Comparison of ENCODE assay signal across 8 mouse cellular contexts in the genomic region with DNA sequence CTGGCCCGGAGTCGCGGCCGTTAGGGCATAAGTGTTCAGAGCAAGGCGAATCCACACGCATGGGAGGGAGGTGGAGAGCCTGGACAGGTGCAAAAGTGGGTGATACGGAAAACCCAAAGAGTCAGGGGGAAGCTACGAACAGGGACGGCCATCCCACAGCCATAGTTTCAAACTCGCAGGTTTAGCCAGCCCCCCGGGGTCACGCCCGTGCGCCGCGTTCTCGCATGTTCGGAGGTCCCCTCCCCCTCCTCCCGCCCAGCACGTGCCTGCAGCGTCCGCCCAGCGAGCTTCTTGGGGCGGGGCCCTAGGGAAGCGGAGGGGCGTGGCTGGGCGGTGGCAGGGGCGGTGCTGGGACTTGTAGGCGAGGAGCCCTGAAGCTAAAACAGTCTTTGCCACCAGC. TPM values are rescaled to one million over a fixed set of nuclear protein-coding genes. Genes with fewer than 3 reads are reported as not detected.
DNase-seq lines count a peak whose midpoint lies in the region; ATAC-seq lines count a peak whose summit lies in the region.

No protein-coding gene starts in this region.

- peak; percentile 68 for DNase-seq in adipocyte (ENCODE audit: low spot score)
- peak; percentile 95 for DNase-seq in embryo, embryonic 10.5 days (ENCODE audit: low spot score)
- peak; percentile 87 for DNase-seq in gastrocnemius, postnatal 25 days
- peak; percentile 80 to 81 for DNase-seq in left cerebral cortex, postnatal 25 days (ENCODE audit: low spot score in 2 of 2)
- peak; percentile 89 for DNase-seq in mesoderm, embryonic 11.5 days (ENCODE audit: low read depth, low spot score)
- peak; percentile 82 for DNase-seq in right cerebral cortex, postnatal 25 days
- peak; percentile 85 to 90 for DNase-seq in urinary bladder, postnatal 36 days (ENCODE audit: low spot score in 2 of 2)

- under 1% methylated on average over 29 of the region's 29 CpGs for WGBS in intestine, embryonic 15.5 days

- H3K4me3 ChIP-seq in intestine, embryonic 15.5 days (replicated peaks), result peak overlapping the region; percentile 38

- H3K4me2 ChIP-seq in intestine, embryonic 15.5 days (replicated peaks), result peak overlapping the region; percentile 90

- peaks cover 42% of the 10 kb centered on the region for H3K4me1 ChIP-seq in intestine, embryonic 15.5 days (replicated peaks)

- H3K9ac ChIP-seq in intestine, embryonic 15.5 days, result peak overlapping the region; percentile 51

- intact Hi-C loops in left cerebral cortex, postnatal 25 days (cut with DNase I), result loop anchor here (10.0 kb wide), 1 partner anchor 65 kb away; no protein-coding TSS in a partner anchor

- no peak overlapping the region for H3K27ac ChIP-seq in intestine, embryonic 15.5 days

- H3K27me3 ChIP-seq in intestine, embryonic 15.5 days (replicated peaks), result 0 out of 2 replicates have a peak, but pooled peaks cover 4% of the 10 kb centered on the region

- no peaks in the 10 kb centered on the region for H3K9me3 ChIP-seq in intestine, embryonic 15.5 days

- ATAC-seq in intestine, embryonic 15.5 days, result peak; percentile 80

- H3K36me3 ChIP-seq in intestine, embryonic 15.5 days, result peaks cover 2% of the 10 kb centered on the region; the same call in 1 of the 2 replicates

RNA-seq across cellular contexts. Expression of a gene that starts 0.5 kb away (rescaled TPM):
- 100 to 1,000 TPM; 205 to 217 TPM for total RNA-seq in gastrocnemius, postnatal 25 days (2021)
- polyA plus RNA-seq in intestine, embryonic 15.5 days (2015; fragmentation: Nextera tagmentation; extraction: Ambion mirVana), result 46.6 and 49.2 TPM in 2 replicates
- 1 to 10 TPM; 2.2 to 3.4 TPM for total RNA-seq in left cerebral cortex, postnatal 25 days (2021)

RNA-seq across cellular contexts. Expression of a gene that starts 19.9 kb away (rescaled TPM):
- total RNA-seq in gastrocnemius, postnatal 25 days (2021), result 10 to 100 TPM; 11.8 to 12.7 TPM
- 123 and 131 TPM in 2 replicates for polyA plus RNA-seq in intestine, embryonic 15.5 days (2015; fragmentation: Nextera tagmentation; extraction: Ambion mirVana)
- total RNA-seq in left cerebral cortex, postnatal 25 days (2021), result 10 to 100 TPM; 54.5 to 54.8 TPM

RNA-seq across cellular contexts. Expression of a gene that starts 42.3 kb away (rescaled TPM):
- not detected for total RNA-seq in gastrocnemius, postnatal 25 days (2021)
- 0.35 TPM in 1 of 2 replicates, not detected in the other for polyA plus RNA-seq in intestine, embryonic 15.5 days (2015; fragmentation: Nextera tagmentation; extraction: Ambion mirVana)
- under 1 TPM; 0.41 to 0.73 TPM for total RNA-seq in left cerebral cortex, postnatal 25 days (2021)

Comparison
In these comparisons a context has a peak if more than half of its experiments do, and no peak if none do; other contexts are left out.
1. RNA of a gene that starts 0.5 kb away (total RNA-seq): 205 to 217 TPM in gastrocnemius, postnatal 25 days; 2.2 to 3.4 TPM in left cerebral cortex, postnatal 25 days; every median in the first group is over 10 times any median in the second.
2. RNA of a gene that starts 19.9 kb away (total RNA-seq): 54.5 to 54.8 TPM in left cerebral cortex, postnatal 25 days; 11.8 to 12.7 TPM in gastrocnemius, postnatal 25 days; every median in the first group is over 4 times any median in the second.
3. Peak in every context shown above with its lines, with median percentiles within 50 percentile points of each other: DNase-seq.